Mouse (Mus musculus) lung, embryonic 14.5 days (tissue): ENCODE measurements around the gene Car12. TPM values are rescaled to one million over a fixed set of nuclear protein-coding genes. Genes with fewer than 3 reads are reported as not detected.

Source experiments
- ATAC-seq: fragments of 200-750 bp; cut with Nextera tagmentation; 2 replicates; pipeline ENCODE4 v1.8.0; 2017; ENCODE audit warnings: mild to moderate bottlenecking, moderate TSS enrichment, moderate library complexity; ENCODE audit not compliant: insufficient read depth
- DNase-seq: peaks from one replicate; pipeline ENCODE4 v3.0.0-alpha.2; 2015
- H3K27ac ChIP-seq: fragments of 300-500 bp; sonication (generic); 2 replicates; pipeline ENCODE4 v1.5.1; 2014; ENCODE audit warnings: low read depth, mild to moderate bottlenecking, moderate library complexity
- H3K27me3 ChIP-seq: fragments of 300-500 bp; sonication (generic); 2 replicates; pipeline ENCODE4 v1.6.1; 2014; ENCODE audit warnings: low read length, control low read depth; ENCODE audit not compliant: insufficient read depth
- H3K36me3 ChIP-seq: fragments of 300-500 bp; sonication (generic); 2 replicates; pipeline ENCODE4 v1.6.1; 2014; ENCODE audit warnings: control low read depth; ENCODE audit not compliant: insufficient read depth
- H3K4me1 ChIP-seq: fragments of 300-500 bp; sonication (generic); 2 replicates; pipeline ENCODE4 v1.6.1; 2014; ENCODE audit warnings: antibody characterized with exemption, control low read depth; ENCODE audit not compliant: insufficient read depth
- H3K4me2 ChIP-seq: fragments of 300-500 bp; sonication (generic); 2 replicates; pipeline ENCODE4 v1.6.1; 2014; ENCODE audit warnings: mild to moderate bottlenecking
- H3K4me3 ChIP-seq: fragments of 300-500 bp; sonication (generic); 2 replicates; pipeline ENCODE4 v1.5.1; 2014; ENCODE audit warnings: low read depth, low read length
- H3K9ac ChIP-seq: fragments of 300-500 bp; sonication (generic); 2 replicates; pipeline ENCODE4 v1.6.1; 2014
- H3K9me3 ChIP-seq: fragments of 300-500 bp; sonication (generic); 2 replicates; pipeline ENCODE4 v1.6.1; 2016; ENCODE audit warnings: low read depth, low read length, control low read depth
- CTCF ChIP-seq: IDR thresholded peaks from 2 replicates; pipeline ENCODE4 v1.5.1; 2016; ENCODE audit warnings: antibody characterized with exemption, low read depth
- WGBS: fragments of 180-500 bp; shearing (Covaris S2); extraction: QIAGEN DNeasy Blood & Tissue Kit; methylation state at CpG from one replicate; pipeline ENCODE4 v1.1.7; 2014; 5-methylcytosine and 5-hydroxymethylcytosine counted together
- polyA plus RNA-seq: library from polyadenylated mRNA; unstranded; fragments of >200 nt; fragmentation: Nextera tagmentation; extraction: Ambion mirVana; gene quantifications from 2 replicates; pipeline ENCODE4 v1.2.1, GENCODE M21; 2014

The Car12 gene
- polyA plus RNA-seq, 1 experiment from 2014 or later, result 0.93 TPM

DNA sequence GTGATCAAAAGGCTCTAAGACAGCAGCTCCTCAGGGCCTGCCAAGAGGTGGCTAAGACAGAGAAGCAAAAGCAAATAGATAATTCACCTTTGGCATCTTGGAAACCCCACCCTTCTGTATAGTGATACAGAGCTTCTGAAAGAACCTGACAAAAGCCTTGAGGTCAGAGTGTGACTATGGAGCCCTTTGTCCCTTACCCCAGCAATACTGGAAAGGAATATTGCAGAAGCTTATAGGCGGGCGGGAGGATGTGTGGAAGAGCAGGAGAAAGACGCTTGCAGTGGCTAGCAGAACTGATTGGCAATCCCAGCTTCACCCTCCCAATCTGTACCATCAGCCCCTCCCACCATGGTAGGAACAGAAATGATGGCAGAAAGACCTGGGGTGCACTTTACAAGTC lies 22.5 kb downstream of the Car12 start:
- H3K36me3 ChIP-seq, result no peaks in the 10 kb centered on the region
- no peak for TF ChIP-seq CTCF
- H3K9me3 ChIP-seq, result no peaks in the 10 kb centered on the region
- DNase-seq (no peak), ATAC-seq (no peak)
- no peak overlapping the region for H3K4me2 ChIP-seq
- no peak overlapping the region for H3K4me3 ChIP-seq
- no peaks in the 10 kb centered on the region for H3K27me3 ChIP-seq
- no peak overlapping the region for H3K27ac ChIP-seq
- H3K4me1 ChIP-seq, result no peaks in the 10 kb centered on the region; the same call in 1 of the 2 replicates
- no peak overlapping the region for H3K9ac ChIP-seq
- 76% methylated on average over 3 of the region's 3 CpGs for WGBS

DNA sequence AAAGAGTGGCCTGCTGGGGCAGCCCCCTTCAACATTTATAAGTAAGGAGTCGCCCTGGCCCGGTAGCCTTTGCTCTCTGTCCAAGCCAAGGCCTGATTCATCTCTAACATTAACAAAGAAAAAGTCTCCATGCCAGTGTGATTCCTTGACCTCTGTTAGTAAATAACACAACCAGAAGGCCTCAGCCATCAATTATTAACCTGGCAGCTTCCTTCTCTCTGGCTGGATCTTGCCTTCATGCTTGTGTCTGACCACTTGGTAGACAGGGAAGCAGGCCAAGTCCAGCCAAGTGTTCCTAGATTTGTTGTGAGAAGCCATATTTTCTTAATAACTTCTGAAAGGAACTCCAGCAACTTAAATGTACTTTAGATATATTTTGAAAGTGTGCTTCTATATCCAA lies 23.1 kb downstream of the Car12 start:
- Histone ChIP-seq H3K4me2 (no peak overlapping the region), H3K36me3 (no peaks in the 10 kb centered on the region), H3K27ac (no peak overlapping the region), H3K9ac (no peak overlapping the region), H3K27me3 (no peaks in the 10 kb centered on the region), H3K4me1 (no peaks in the 10 kb centered on the region; the same call in 1 of the 2 replicates), H3K9me3 (no peaks in the 10 kb centered on the region), H3K4me3 (no peak overlapping the region)
- no peak for TF ChIP-seq CTCF
- DNase-seq (no peak), ATAC-seq (no peak)
- WGBS, result 76% methylated on average over 2 of the region's 2 CpGs

DNA sequence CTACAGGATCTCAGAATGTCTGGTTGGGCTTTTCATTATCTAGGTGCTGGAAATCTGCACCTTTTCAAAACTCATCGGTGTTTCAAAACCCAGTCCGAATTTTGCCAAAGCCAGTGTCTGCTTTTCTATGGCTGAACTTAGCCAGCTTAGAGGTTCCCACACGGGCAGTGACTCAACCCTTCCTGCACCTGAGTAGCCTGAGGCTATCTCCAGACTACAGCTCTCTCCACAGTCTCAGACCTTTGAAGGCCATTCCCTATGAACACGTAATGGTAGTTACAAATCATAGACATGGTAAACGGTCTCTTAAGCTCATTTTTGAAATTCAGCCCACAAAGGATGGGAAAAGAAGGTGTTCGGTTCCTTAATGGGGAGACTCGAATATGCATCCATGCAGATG lies 26.0 kb downstream of the Car12 start:
- Histone ChIP-seq H3K4me3 (no peak overlapping the region), H3K27ac (no peak overlapping the region), H3K36me3 (no peaks in the 10 kb centered on the region), H3K9me3 (no peaks in the 10 kb centered on the region), H3K4me1 (no peaks in the 10 kb centered on the region), H3K27me3 (no peaks in the 10 kb centered on the region), H3K4me2 (no peak overlapping the region), H3K9ac (no peak overlapping the region)
- TF ChIP-seq CTCF, result no peak
- WGBS, result 81% methylated on average over 7 of the region's 7 CpGs
- no peak for ATAC-seq
- no peak for DNase-seq

DNA sequence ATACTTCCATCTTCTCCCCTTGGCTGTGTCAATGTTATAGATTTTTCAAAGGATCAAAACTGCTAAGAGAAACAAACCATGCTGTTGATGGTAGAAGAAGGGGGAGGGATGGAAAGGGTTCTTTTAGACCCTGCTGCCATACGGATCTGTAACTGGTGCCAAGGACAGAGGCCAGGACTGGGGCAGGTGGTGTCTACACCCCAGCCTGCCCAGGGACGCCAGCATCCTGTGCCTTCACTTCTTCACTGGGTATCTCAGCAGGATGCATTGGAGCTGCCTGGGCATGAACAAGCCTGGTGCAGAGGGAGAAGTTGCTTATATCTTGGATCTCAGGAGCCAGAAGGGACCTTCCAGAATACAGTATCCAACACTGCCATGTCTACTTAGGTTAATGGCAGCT lies 31.0 kb downstream of the Car12 start:
- H3K9me3 ChIP-seq, result no peaks in the 10 kb centered on the region
- no peaks in the 10 kb centered on the region for H3K27me3 ChIP-seq
- no peak overlapping the region for H3K4me2 ChIP-seq
- H3K9ac ChIP-seq, result no peak overlapping the region
- no peak overlapping the region for H3K27ac ChIP-seq
- ATAC-seq (no peak), DNase-seq (no peak)
- no peak for TF ChIP-seq CTCF
- no peak overlapping the region for H3K4me3 ChIP-seq
- H3K36me3 ChIP-seq, result no peaks in the 10 kb centered on the region
- no peaks in the 10 kb centered on the region for H3K4me1 ChIP-seq
- 64% methylated on average over 2 of the region's 2 CpGs for WGBS

DNA sequence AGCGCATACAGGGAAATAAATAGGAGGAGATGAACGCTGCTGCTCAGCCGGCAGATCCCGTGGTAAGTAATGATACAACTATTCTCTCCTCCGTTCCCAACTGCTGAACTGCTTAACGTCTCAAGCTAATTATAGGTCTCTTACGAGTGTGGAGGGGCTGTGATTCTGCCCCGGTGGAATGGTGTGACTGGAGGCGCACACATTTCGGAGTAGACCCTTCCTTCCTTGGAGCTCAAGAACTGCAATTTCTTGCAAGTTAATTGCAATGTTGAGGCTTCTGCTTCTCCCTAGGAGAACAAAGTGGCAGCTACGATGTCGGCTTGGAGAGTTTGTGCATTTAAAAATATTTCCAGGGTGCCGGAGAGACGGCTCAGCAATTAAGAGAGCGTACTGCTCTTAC lies 34.9 kb downstream of the Car12 start:
- Histone ChIP-seq H3K36me3 (no peaks in the 10 kb centered on the region), H3K27me3 (no peaks in the 10 kb centered on the region), H3K4me1 (no peaks in the 10 kb centered on the region), H3K4me2 (no peak overlapping the region), H3K9me3 (no peaks in the 10 kb centered on the region), H3K4me3 (no peak overlapping the region), H3K27ac (no peak overlapping the region), H3K9ac (no peak overlapping the region)
- DNase-seq, result no peak
- no peak for ATAC-seq
- no peak for TF ChIP-seq CTCF
- whole genome bisulfite sequencing, result 88% methylated on average over 15 of the region's 15 CpGs

DNA sequence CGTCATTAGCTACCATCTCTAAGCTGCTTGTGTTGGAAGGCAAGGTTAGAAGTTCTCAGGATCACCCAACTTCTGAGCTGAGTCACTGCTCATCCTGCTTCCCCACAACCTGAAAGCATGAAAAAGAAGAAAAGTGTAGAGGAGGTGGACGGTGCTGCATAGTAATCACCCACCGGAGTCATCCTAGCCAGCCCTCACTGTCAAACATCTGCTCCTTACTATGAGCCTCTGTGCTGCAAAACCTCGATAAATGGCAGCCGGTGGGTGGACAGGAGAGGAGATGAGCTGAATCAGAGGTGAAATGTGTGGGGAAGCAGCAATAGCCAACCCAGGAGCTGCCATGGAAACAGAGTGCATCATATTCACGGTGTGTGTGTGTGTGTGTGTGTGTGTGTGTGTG lies 39.4 kb downstream of the Car12 start:
- H3K4me1 ChIP-seq, result no peaks in the 10 kb centered on the region
- H3K36me3 ChIP-seq, result no peaks in the 10 kb centered on the region
- no peak for ATAC-seq
- no peak for TF ChIP-seq CTCF
- H3K27me3 ChIP-seq, result no peaks in the 10 kb centered on the region
- H3K4me2 ChIP-seq, result no peak overlapping the region
- no peak overlapping the region for H3K4me3 ChIP-seq
- H3K9me3 ChIP-seq, result no peaks in the 10 kb centered on the region
- whole genome bisulfite sequencing, result 72% methylated on average over 6 of the region's 6 CpGs
- H3K9ac ChIP-seq, result no peak overlapping the region
- H3K27ac ChIP-seq, result no peak overlapping the region
- no peak for DNase-seq

DNA sequence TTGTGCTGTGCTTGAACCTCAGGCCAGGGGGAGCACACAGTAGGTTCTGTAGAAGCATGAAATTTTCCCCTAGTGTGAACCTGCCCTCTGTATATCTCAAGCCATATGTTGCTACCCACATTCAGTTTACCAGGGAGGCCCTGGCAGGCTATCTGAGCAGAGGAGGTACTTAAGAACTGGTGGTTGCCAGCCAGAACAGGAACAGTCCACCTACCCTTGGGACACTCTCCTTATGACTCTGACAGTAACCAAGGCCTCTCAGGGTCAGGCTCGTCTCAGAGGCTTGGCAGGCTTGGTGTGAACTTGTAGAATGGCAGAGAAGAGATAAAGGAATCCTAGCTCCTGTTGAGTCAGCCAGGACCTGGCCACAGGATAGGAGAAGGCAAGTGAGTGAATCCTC lies 47.5 kb downstream of the Car12 start:
- H3K9me3 ChIP-seq, result no peaks in the 10 kb centered on the region

DNA sequence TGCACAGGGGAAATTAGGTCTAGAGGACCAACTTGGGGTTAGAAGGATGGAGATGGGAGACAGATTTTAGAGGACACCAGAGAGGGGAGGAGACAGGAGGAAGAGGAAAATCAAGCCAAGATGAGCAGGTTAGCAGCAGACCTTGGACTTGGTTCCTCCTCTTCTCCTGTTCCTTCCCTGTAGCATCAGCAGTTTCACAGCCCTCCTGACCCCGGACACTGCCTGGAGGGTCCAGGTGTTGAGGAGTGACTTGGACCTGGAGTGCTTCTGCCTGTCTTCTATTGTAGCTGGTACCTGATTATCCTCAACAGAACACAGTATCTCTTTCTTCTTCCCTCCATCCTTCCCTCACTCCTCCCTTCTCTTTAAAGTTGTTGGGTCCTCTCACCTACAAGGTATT lies 55.2 kb downstream of the Car12 start:
- Histone ChIP-seq H3K4me1 (no peaks in the 10 kb centered on the region), H3K27ac (no peak overlapping the region), H3K4me3 (no peak overlapping the region), H3K36me3 (no peaks in the 10 kb centered on the region), H3K27me3 (no peaks in the 10 kb centered on the region), H3K4me2 (no peak overlapping the region), H3K9ac (no peak overlapping the region), H3K9me3 (no peaks in the 10 kb centered on the region)
- DNase-seq (no peak), ATAC-seq (no peak)
- TF ChIP-seq CTCF, result no peak
- WGBS, result 70% methylated on average over 1 of the region's 1 CpGs

More for the DNA sequence above, 47.5 kb downstream of the Car12 start:
- DNase-seq, result no peak
- WGBS, result 45% methylated on average over 1 of the region's 1 CpGs
- TF ChIP-seq CTCF, result no peak
- H3K27ac ChIP-seq, result no peak overlapping the region
- H3K4me1 ChIP-seq, result no peaks in the 10 kb centered on the region
- H3K36me3 ChIP-seq, result no peaks in the 10 kb centered on the region
- ATAC-seq, result no peak
- no peaks in the 10 kb centered on the region for H3K27me3 ChIP-seq
- no peak overlapping the region for H3K9ac ChIP-seq
- no peak overlapping the region for H3K4me3 ChIP-seq
- H3K4me2 ChIP-seq, result no peak overlapping the region
